Mouse (Mus musculus): Measurements from ENCODE around the gene Gca.

Gca gene

DNA sequence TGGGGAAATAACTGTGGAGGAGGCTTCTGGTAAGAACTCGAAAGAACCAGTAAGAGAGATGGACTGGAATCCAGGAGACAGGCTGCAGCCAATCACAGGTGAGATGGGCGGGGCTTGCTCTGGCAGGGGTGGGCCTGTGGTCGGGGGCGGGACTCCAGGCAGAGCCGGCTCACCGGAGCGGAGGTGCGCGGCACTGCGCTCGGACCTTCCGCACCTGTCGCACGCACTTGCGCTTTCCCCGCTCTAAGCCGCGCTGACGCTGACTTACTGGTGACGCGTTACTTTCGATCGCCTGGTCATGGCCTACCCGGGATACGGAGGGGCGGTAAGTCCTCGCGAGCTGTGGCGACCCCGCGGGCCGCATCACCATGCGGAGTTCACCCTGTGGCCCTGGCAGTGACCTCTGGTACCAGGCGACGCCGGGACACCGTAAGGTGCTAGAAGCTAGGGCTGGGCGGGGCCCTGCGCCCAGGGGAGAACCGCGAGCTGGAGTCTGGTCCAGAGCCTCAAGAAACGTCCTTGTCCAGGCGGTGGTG is at the start of gene Gca:
Gene Gca, plus strand, starts transcription at position 151 of the 536 bp plus-strand sequence.
- no peak for DNase-seq (ENCODE audit: low spot score)

DNA sequence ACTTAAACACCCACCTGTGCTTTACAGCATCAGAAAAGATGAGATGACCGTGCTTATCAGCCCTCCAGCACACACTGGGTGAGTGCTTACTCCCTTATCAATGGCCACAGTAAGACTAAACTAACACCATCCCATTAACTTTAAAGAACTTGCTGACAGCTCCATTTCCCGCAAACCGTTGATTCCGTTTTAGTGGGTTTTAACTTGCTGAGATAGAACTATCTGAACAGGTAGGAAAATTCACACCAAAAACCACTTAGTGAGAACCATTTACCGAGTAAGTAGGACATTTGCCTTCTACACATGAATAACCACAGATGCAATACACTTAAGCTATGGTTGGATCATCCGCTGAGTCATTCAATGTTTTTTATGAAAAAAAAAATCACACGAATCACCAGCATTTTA is 45.1 kb upstream of the Gca start:
- no peak for DNase-seq (ENCODE audit: low spot score)

DNA sequence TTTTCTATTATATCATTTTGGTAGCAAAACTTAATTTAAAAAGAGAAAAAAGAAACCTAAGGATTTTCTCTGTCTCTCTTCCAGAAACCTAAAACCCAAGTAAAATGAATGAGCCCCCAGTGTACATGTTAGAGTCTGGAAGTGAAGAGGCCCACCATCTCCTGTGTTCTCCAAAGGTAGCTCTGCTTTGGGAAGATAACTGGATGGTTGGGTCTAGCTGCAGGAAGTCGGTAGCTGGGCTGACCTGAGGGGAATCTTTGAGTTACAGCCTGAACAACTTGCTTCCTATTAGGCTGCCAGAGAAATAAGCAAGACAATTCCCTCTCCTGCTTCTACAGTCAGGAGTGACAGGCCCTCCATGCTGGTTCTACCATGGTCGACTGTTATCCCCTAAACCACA is 44.4 kb upstream of the Gca start:
- DNase-seq (ENCODE audit: low spot score): no peak

DNA sequence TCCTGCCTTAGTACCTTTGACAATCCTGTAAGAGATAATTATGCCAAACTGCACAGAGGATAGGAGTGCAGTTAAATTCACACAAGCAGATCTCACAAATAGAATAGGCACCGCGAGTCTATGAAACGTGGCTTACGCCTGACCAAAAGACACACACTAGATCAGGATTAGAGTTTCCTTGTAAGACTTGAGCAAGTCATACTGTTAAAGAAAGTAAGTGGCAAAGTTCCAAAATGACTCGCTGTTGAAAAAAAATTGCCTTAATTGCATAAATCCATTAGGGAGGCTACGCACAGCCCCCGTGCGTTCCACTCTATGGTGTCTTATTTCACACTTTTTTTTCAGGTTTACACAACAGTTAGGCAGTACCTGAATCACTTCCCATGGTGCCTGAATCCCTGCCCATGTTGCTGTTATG is 41.1 kb upstream of the Gca start:
- DNase-seq (ENCODE audit: low spot score): no peak

DNA sequence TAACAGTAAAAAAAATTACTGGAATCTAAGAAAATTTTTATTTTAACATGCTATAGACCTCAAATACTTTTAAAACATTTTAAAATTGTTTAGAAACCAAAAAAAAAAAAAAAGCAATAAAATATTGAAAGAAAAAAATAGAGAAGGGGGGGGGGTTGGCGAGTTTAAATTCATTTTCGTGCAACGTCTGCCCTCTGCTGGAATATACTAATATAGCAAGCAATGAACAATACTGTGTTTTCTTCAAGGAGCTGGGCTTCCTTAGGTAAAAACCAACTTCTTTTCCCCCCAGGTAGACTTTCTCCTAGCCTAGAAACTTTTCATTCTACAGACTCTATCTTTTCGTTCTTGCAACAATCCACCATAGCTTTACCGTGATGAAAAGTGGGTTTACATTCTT is 36.4 kb upstream of the Gca start:
- DNase-seq (ENCODE audit: low spot score): peak; percentile 45

GRCm38 (mm10) chr2:62628356-62628755 is 35.7 kb upstream of the Gca start:
- DNase-seq (ENCODE audit: low spot score): no peak

- DNase-seq (ENCODE audit: low spot score): peak; percentile 30
These were observed 33.6 kb upstream of the Gca start for GRCm38 (mm10) chr2:62630446-62630845.

DNA sequence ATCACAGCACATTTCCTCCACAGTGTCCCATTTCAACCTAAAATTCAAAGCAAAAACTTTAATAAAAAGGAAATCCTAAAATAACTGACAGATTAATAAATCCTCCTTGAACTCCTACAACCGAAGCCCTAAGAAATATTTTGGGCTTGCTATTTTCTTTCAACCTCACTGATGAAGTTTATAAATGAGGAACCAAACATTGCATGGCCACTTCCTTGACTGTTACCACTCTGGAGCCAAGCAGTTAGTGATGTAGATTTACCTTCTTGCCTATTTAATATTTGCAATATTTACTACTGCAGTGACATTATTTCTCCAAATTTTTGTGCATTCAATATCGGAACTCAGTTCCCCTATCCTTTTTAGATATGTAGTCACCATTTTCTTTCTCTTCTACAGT is 24.2 kb upstream of the Gca start:
- no peak for DNase-seq (ENCODE audit: low spot score)

- no peak for DNase-seq (ENCODE audit: low spot score)
These were observed 20.4 kb upstream of the Gca start for GRCm38 (mm10) chr2:62643405-62644305.

- no peak for DNase-seq (ENCODE audit: low spot score)
These were observed 19.2 kb upstream of the Gca start for GRCm38 (mm10) chr2:62644891-62645290.

- DNase-seq (ENCODE audit: low spot score): no peak
These were observed 18.6 kb upstream of the Gca start for GRCm38 (mm10) chr2:62645475-62645874.

DNA sequence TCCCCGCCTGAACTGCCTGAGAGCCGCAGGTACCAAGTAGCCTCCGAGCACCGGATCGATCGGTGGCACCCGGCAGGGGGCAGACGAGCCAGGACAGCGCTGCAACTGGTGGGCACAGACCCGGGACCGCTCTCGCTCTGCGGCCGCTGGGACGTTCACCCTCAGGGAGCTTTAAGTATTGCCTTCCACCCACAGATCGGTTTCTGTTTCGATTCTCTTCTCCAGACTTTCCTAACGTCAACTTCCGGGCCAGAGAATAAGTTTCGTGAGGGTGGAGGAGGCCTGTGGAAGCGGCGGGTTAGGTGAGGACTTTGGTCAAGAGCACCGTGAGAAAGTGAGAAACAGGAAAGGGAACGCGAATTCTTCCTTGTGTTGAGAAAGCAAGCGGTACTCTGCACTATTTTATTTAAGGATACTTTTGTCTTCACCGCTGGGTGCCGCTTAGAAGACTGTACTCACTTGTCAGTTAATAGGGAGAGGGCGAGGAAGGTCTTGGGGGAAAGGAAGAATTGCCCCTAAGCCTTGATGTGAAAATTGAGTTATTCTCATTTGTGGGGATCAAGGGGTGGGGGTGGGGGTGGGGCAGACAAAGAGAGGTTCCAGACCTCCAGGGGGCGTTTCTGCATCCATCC is 18.0 kb upstream of the Gca start, which contains the start of gene Ifih1:
Gene Ifih1, minus strand, starts transcription at position 242 of the 632 bp plus-strand sequence.
- DNase-seq (ENCODE audit: low spot score): no peak

- no peak for DNase-seq (ENCODE audit: low spot score)
These were observed 17.3 kb upstream of the Gca start for GRCm38 (mm10) chr2:62646671-62647289.

DNA sequence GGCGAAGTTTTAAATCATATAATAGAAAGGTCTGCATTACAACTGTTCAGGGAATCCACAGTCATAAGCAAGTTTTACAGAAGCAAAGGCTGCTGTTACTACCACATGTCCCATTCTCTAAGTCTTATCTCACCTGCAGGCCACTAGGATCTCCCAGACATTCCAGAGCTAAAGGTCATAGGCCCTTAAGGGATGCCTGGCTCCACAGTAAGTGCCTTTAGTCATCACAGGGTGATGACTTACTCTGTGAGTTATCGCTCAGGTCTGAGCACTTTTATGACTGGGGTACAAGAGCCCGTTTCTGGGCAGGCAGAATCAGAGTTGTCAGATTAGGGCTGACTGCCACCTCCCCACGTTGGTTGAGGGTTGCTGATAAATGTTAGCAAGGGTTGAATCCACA is 12.2 kb upstream of the Gca start:
- no peak for DNase-seq (ENCODE audit: low spot score)

DNA sequence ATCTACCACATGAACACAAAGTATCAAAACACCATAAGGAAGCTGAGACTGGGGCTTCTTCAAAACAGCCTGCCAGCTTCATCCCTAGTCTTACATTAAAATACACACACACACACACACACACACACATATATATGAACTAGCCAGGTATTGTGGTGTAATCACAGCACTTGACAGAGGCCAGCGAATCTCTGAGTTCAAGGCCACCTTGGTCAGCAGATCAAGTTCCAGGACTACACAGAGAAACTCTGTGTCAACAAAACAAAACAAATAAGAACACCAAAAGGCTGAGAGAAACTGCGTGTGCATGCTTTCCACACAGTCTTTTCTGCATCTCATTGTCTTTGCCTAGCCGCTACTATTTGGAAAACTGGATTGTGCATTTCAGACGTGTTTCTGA is 11.6 kb upstream of the Gca start:
- DNase-seq (ENCODE audit: low spot score): no peak

DNA sequence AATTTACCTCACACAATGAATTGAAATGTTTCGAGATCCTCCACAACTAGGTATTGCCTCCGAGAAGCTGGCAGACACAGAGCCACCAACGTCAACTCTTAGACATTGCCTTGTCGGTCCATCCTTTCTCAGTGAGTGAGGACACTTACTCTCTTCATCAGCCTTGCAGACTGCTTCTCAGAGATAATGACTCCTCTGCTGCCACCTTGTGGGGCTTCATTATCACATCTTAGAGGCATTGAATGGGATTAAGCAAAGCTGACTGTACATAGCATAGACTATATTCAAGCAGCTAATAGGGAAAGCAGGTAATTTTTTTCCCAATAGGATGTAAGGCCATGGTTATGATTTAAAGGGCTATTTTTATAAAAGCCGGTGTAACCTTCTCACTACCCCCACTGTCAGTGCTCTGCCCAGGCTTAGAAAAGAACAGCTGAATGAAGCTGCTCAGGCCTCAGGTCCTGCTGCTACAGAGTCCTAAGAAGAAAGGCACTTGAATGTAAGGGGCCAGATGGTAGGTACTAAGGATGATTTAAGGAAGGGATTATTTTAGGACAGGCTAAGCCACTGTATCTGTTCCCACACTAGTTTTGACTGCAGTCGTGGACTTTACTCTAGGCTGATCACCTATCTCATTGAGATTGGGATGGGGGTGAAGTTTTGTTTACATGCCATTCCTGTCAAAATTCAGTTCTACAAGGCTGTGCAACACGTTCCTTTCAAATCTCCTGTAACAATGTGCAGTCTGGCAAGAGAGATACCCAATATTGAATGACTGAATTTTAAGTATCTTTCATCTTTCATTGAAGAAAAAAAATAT is 9.4 kb upstream of the Gca start:
- peak; percentile 24 for DNase-seq (ENCODE audit: low spot score)

DNA sequence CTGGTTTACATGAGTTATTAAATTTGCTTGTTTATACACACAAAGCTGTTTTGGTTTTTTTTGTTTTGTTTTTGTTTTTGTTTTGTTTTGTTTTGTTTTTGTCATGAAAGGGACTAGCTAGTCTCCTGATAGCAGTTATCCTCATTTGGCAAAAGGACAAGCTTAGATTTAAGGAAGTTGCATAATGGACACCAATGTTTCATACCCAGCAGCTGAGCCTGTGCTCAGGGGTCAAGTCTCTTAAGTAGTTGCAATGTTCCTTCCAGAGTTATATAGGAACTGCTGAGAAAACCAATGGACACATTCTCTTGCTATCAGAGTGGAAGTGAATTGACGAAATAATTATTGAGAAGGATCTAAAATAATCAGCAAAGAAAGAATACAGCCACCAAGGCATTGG is 8.0 kb upstream of the Gca start:
- DNase-seq (ENCODE audit: low spot score): no peak

GRCm38 (mm10) chr2:62660565-62660964 is 3.5 kb upstream of the Gca start:
- DNase-seq (ENCODE audit: low spot score): no peak

DNA sequence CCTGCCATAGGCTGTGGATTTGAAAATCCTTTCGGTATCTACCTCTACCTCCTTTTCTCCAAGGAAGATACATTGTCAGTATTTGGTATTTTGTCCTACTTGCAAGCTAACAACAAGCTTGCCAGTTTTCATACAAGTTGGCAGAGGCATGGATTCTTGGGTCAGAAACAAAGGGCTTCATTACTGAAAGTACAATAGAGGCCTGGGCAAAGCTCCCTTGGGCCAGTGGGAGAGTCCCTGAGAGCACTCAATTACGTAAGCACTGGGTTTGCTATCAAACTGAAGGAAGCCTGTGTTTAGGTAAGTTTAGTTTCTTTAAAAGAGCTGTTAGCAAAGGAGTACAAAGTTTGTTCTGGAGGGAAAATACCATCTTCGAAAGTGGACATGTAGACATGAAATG is 1.5 kb upstream of the Gca start:
- no peak for DNase-seq (ENCODE audit: low spot score)

- DNase-seq (ENCODE audit: low spot score): no peak
These were observed 754 bp downstream of the Gca start for GRCm38 (mm10) chr2:62664839-62665238.

GRCm38 (mm10) chr2:62665536-62665935 is 1.5 kb downstream of the Gca start:
- no peak for DNase-seq (ENCODE audit: low spot score)

DNA sequence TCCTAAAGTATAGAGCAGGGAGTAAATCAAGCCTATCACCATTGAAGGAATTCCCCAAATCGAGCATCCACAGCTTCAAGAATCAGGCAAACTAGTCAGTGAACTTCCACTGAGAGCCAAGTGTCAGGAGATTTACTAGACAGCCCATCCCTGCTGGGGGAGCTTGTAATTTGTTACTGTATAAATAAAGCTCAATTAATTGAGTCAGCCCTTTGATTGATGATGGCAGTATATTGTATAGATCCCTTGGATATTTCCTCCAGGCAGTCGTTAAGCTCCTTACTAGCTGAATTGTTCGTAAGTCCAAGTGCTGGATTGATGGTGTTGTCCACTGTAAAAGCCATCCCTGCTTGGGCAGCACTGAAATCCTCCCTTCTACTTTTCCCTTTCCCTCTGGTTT is 5.8 kb downstream of the Gca start:
- no peak for DNase-seq (ENCODE audit: low spot score)

All from adipocyte (in vitro differentiated cells).